Comparison of ENCODE assay signal across 9 mouse cellular contexts in genomic region chr1:83736428-83737117, GRCm38 (mm10).
DNase-seq lines count a peak whose midpoint lies in the region; ATAC-seq lines count a peak whose summit lies in the region.
"Had no signal": no experiment of that assay in that cellular context is flagged by ENCODE, and none has a peak within 500 bp of the region (broad histone marks: within the 10 kb centered on the region; RNA-seq: fewer than 3 reads in every experiment).

No protein-coding gene starts in this region.

- no peak overlapping the region for H3K27ac ChIP-seq in limb, embryonic 11.5 days (replicated peaks; ENCODE audit: low read depth, low read length)
- no peak overlapping the region for H3K27ac ChIP-seq in limb, embryonic 10.5 days
- no peak overlapping the region for H3K27ac ChIP-seq in hindbrain, embryonic 16.5 days (ENCODE audit: low read depth, low read length)
- no peak overlapping the region for H3K27ac ChIP-seq in neural tube, embryonic 14.5 days (ENCODE audit: low read depth, low read length)
- H3K27ac ChIP-seq: midbrain, embryonic 12.5 days had no signal

- H3K4me2 ChIP-seq in limb, embryonic 11.5 days (ENCODE audit: low read depth, severe bottlenecking): no peak overlapping the region
- no peak overlapping the region for H3K4me2 ChIP-seq in hindbrain, embryonic 16.5 days (ENCODE audit: low read length)
- no peak overlapping the region for H3K4me2 ChIP-seq in neural tube, embryonic 14.5 days (ENCODE audit: low read depth, low read length)
- H3K4me2 ChIP-seq: midbrain, embryonic 12.5 days had no signal

- no peaks in the 10 kb centered on the region for H3K36me3 ChIP-seq in limb, embryonic 11.5 days (ENCODE audit: control insufficient read depth, insufficient read depth, low read length)
- H3K36me3 ChIP-seq in limb, embryonic 10.5 days: no peaks in the 10 kb centered on the region
- H3K36me3 ChIP-seq in hindbrain, embryonic 16.5 days (ENCODE audit: control insufficient read depth, insufficient read depth, low read length): no peaks in the 10 kb centered on the region
- H3K36me3 ChIP-seq in neural tube, embryonic 14.5 days (ENCODE audit: control insufficient read depth, insufficient read depth, low read length): no peaks in the 10 kb centered on the region
- H3K36me3 ChIP-seq: midbrain, embryonic 12.5 days had no signal

- peak; percentile 40 for DNase-seq in limb, embryonic 11.5 days (ENCODE audit: low spot score)
- no peak for DNase-seq in limb, embryonic 10.5 days (ENCODE audit: low spot score)
- peak; percentile 56 for DNase-seq in embryo, embryonic 11 days
- no peak for DNase-seq in urinary bladder, postnatal 10 days (ENCODE audit: low spot score)
- no peak for DNase-seq in c-Kit-positive CD71-positive TER-119-positive erythroid progenitor cells, embryonic 14.5 days (ENCODE audit: low spot score)

- 43% methylated on average over 2 of the region's 2 CpGs for WGBS in limb, embryonic 11.5 days
- WGBS in limb, embryonic 10.5 days: 48% methylated on average over 2 of the region's 2 CpGs
- WGBS in hindbrain, embryonic 16.5 days: 42% methylated on average over 2 of the region's 2 CpGs
- 31% methylated on average over 2 of the region's 2 CpGs for WGBS in neural tube, embryonic 14.5 days

- ATAC-seq in limb, embryonic 11.5 days (ENCODE audit: insufficient number of reproducible peaks, low FRiP score, low TSS enrichment, low read depth): no peak
- ATAC-seq in hindbrain, embryonic 16.5 days: peak; percentile 93
- peak; percentile 89 for ATAC-seq in neural tube, embryonic 14.5 days (ENCODE audit: low read depth)
- no peak for ATAC-seq in activated CD4-positive, CD25-positive, alpha-beta regulatory T cell, adult 4 months

- no peaks in the 10 kb centered on the region for H3K27me3 ChIP-seq in limb, embryonic 11.5 days (ENCODE audit: control insufficient read depth, insufficient read depth, low read length)
- no peaks in the 10 kb centered on the region for H3K27me3 ChIP-seq in limb, embryonic 10.5 days (ENCODE audit: low read depth, poor library complexity, severe bottlenecking)
- H3K27me3 ChIP-seq in hindbrain, embryonic 16.5 days (replicated peaks; ENCODE audit: control insufficient read depth, insufficient read depth, low read length): no peaks in the 10 kb centered on the region
- no peaks in the 10 kb centered on the region for H3K27me3 ChIP-seq in neural tube, embryonic 14.5 days (ENCODE audit: control insufficient read depth, insufficient read depth, low read length)
- H3K27me3 ChIP-seq: midbrain, embryonic 12.5 days had no signal

- no peak overlapping the region for H3K4me3 ChIP-seq in limb, embryonic 11.5 days (ENCODE audit: low read depth, low read length)
- H3K4me3 ChIP-seq in limb, embryonic 10.5 days: no peak overlapping the region
- H3K4me3 ChIP-seq in hindbrain, embryonic 16.5 days (ENCODE audit: low read length): no peak overlapping the region
- no peak overlapping the region for H3K4me3 ChIP-seq in neural tube, embryonic 14.5 days (ENCODE audit: low read depth, low read length)
- H3K4me3 ChIP-seq: midbrain, embryonic 12.5 days had no signal

- no peaks in the 10 kb centered on the region for H3K9me3 ChIP-seq in limb, embryonic 11.5 days (ENCODE audit: control insufficient read depth, low read length)
- H3K9me3 ChIP-seq in limb, embryonic 10.5 days (replicated peaks): no peaks in the 10 kb centered on the region
- no peaks in the 10 kb centered on the region for H3K9me3 ChIP-seq in hindbrain, embryonic 16.5 days (ENCODE audit: control insufficient read depth, low read length)
- H3K9me3 ChIP-seq in neural tube, embryonic 14.5 days (ENCODE audit: control insufficient read depth, low read length): no peaks in the 10 kb centered on the region
- H3K9me3 ChIP-seq: midbrain, embryonic 12.5 days had no signal

- H3K9ac ChIP-seq in limb, embryonic 11.5 days (ENCODE audit: low read length): no peak overlapping the region
- H3K9ac ChIP-seq in hindbrain, embryonic 16.5 days (ENCODE audit: low read depth, low read length): no peak overlapping the region
- no peak overlapping the region for H3K9ac ChIP-seq in neural tube, embryonic 14.5 days (replicated peaks; ENCODE audit: low read depth, low read length)
- H3K9ac ChIP-seq: midbrain, embryonic 12.5 days had no signal

- no peaks in the 10 kb centered on the region for H3K4me1 ChIP-seq in limb, embryonic 11.5 days (ENCODE audit: control insufficient read depth, insufficient read depth, low read length)
- no peaks in the 10 kb centered on the region for H3K4me1 ChIP-seq in limb, embryonic 10.5 days
- no peaks in the 10 kb centered on the region for H3K4me1 ChIP-seq in hindbrain, embryonic 16.5 days (ENCODE audit: control insufficient read depth, insufficient read depth, low read depth, low read length)
- H3K4me1 ChIP-seq in neural tube, embryonic 14.5 days (ENCODE audit: control insufficient read depth, insufficient read depth, low read length): no peaks in the 10 kb centered on the region
- H3K4me1 ChIP-seq: midbrain, embryonic 12.5 days had no signal

Comparison
In these comparisons a context has a peak if more than half of its experiments do, and no peak if none do; other contexts are left out.
1. DNase-seq: peak in limb, embryonic 11.5 days (single experiment) and embryo, embryonic 11 days (single experiment); none in limb, embryonic 10.5 days (single experiment), urinary bladder, postnatal 10 days (single experiment) and c-Kit-positive CD71-positive TER-119-positive erythroid progenitor cells, embryonic 14.5 days (single experiment).
2. ATAC-seq: peak in hindbrain, embryonic 16.5 days (single experiment) and neural tube, embryonic 14.5 days (single experiment); none in limb, embryonic 11.5 days (single experiment) and activated CD4-positive, CD25-positive, alpha-beta regulatory T cell, adult 4 months (single experiment).